Comparison of ENCODE assay signal across 9 mouse cellular contexts in the genomic region with DNA sequence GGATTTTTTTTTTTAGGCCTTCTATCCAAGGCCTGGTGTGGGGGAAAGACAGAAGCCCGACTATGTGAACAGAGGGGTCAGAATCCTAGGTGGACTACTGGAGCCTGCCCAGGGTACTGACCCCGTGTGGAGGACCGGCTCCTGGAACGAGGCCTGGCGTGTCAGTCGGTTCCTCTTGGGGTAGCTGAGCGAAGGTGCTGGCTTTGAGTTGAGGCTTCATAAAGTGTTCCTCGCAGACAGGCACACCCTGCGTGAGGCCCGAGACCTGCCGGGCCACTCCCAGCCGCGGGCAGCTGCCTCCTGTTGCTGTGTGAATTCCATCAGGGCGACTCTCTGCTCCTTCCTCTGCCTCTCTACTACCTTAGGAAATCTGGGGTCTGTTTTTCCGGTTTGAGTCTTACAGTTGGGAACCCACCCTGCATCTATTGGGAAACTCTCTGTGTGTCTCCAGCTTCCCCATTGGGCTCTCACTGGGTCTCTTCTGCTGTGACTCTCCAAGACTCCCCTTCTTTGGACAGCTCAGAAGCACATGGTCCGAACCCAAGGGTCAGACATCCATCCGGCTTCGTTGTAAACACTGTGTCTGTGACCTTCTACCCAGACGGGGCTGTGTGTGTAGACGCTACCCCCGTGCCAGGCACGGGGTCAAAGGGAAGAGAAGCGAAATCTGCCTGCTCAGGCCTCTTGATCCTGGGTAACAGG. TPM values are rescaled to one million over a fixed set of nuclear protein-coding genes. Genes with fewer than 3 reads are reported as not detected.
DNase-seq lines count a peak whose midpoint lies in the region; ATAC-seq and TF ChIP-seq lines count a peak whose summit lies in the region.
"Had no signal": no experiment of that assay in that cellular context is flagged by ENCODE, and none has a peak within 500 bp of the region (broad histone marks: within the 10 kb centered on the region; RNA-seq: fewer than 3 reads in every experiment).

No protein-coding gene starts in this region.

- 60% methylated on average over 23 of the region's 23 CpGs for WGBS in heart, embryonic 13.5 days
- WGBS in heart, adult 2 months = 78% methylated on average over 23 of the region's 23 CpGs
- WGBS in embryonic facial prominence, embryonic 15.5 days = 64% methylated on average over 23 of the region's 23 CpGs
- 28% methylated on average over 23 of the region's 23 CpGs for WGBS in macrophage (ENCODE audit: missing documents)

- no peaks in the 10 kb centered on the region for H3K9me3 ChIP-seq in heart, embryonic 13.5 days
- no peaks in the 10 kb centered on the region for H3K9me3 ChIP-seq in embryonic facial prominence, embryonic 15.5 days (replicated peaks)

- TF ChIP-seq EP300 in heart, adult 2 months (IDR thresholded peaks at IDR 0.05; ENCODE audit: insufficient read depth, low read depth, low read length) = no peak

- 0 out of 2 replicates have a peak overlapping the region, but pooled peaks have one; percentile 10 for H3K9ac ChIP-seq in heart, embryonic 13.5 days
- H3K9ac ChIP-seq in heart, adult 2 months (ENCODE audit: low read depth, low read length) = no peak overlapping the region
- no peak overlapping the region for H3K9ac ChIP-seq in embryonic facial prominence, embryonic 15.5 days

- no peaks in the 10 kb centered on the region for H3K79me2 ChIP-seq in heart, adult 2 months (replicated peaks; ENCODE audit: control insufficient read depth, insufficient read depth, low read length)
- H3K79me2 ChIP-seq in macrophage (ENCODE audit: inconsistent target) = peaks cover 72% of the 10 kb centered on the region

- DNase-seq in heart, adult 2 months = no peak
- peak; percentile 17 to 37 for DNase-seq in kidney, postnatal 4 days
- DNase-seq in neural tube, embryonic 10.5 days (ENCODE audit: extremely low spot score, low spot score) = no peak
- no peak for DNase-seq in right cerebral cortex, adult 2 months (ENCODE audit: low spot score in 2 of 2)
- no peak for DNase-seq in gastrocnemius, postnatal 25 days
- DNase-seq: adrenal gland, postnatal 25 days had no signal

- no peak overlapping the region for H3K4me3 ChIP-seq in heart, embryonic 13.5 days
- H3K4me3 ChIP-seq in heart, adult 2 months = no peak overlapping the region
- no peak overlapping the region for H3K4me3 ChIP-seq in embryonic facial prominence, embryonic 15.5 days (replicated peaks)
- H3K4me3 ChIP-seq in macrophage (ENCODE audit: inconsistent target) = no peak overlapping the region

- intact Hi-C loops in heart, adult 2 months (cut with DNase I) = no loop called here

- no peak for ATAC-seq in heart, embryonic 13.5 days (ENCODE audit: extremely low read depth, insufficient number of reproducible peaks, low FRiP score, low TSS enrichment)
- ATAC-seq in embryonic facial prominence, embryonic 15.5 days (ENCODE audit: insufficient number of reproducible peaks, low FRiP score, low TSS enrichment, low read depth) = no peak

- peaks cover 8% of the 10 kb centered on the region; the same call in 1 of the 2 replicates for H3K36me3 ChIP-seq in heart, embryonic 13.5 days
- H3K36me3 ChIP-seq in heart, adult 2 months (ENCODE audit: control insufficient read depth, insufficient read depth, low read length) = no peaks in the 10 kb centered on the region
- H3K36me3 ChIP-seq in embryonic facial prominence, embryonic 15.5 days = no peaks in the 10 kb centered on the region
- peaks cover 24% of the 10 kb centered on the region; the same call in 1 of the 2 replicates for H3K36me3 ChIP-seq in macrophage (ENCODE audit: inconsistent target)

- H3K4me1 ChIP-seq in heart, embryonic 13.5 days = 0 out of 2 replicates have a peak, but pooled peaks cover 9% of the 10 kb centered on the region
- no peaks in the 10 kb centered on the region for H3K4me1 ChIP-seq in heart, adult 2 months (ENCODE audit: control insufficient read depth, insufficient read depth, low read length)
- peaks cover 31% of the 10 kb centered on the region for H3K4me1 ChIP-seq in embryonic facial prominence, embryonic 15.5 days

- no peak overlapping the region for H3K27ac ChIP-seq in heart, embryonic 13.5 days (replicated peaks)
- no peak overlapping the region for H3K27ac ChIP-seq in heart, adult 2 months
- peak overlapping the region; percentile 79 for H3K27ac ChIP-seq in embryonic facial prominence, embryonic 15.5 days (replicated peaks)
- H3K27ac ChIP-seq in macrophage = peak overlapping the region; percentile 71

- H3K27me3 ChIP-seq in heart, embryonic 13.5 days (replicated peaks) = peaks cover 4% of the 10 kb centered on the region; the same call in 1 of the 2 replicates
- H3K27me3 ChIP-seq in heart, adult 2 months (ENCODE audit: control insufficient read depth, insufficient read depth, low read length) = no peaks in the 10 kb centered on the region
- no peaks in the 10 kb centered on the region for H3K27me3 ChIP-seq in embryonic facial prominence, embryonic 15.5 days

- TF ChIP-seq POLR2A in heart, adult 2 months (IDR thresholded peaks at IDR 0.05; ENCODE audit: insufficient read depth, low read depth, low read length) = no peak

- no peak overlapping the region for H3K4me2 ChIP-seq in heart, embryonic 13.5 days
- H3K4me2 ChIP-seq in embryonic facial prominence, embryonic 15.5 days (replicated peaks) = no peak overlapping the region; the same call in 1 of the 2 replicates

- TF ChIP-seq CTCF in heart, adult 2 months (IDR thresholded peaks at IDR 0.05) = no peak

RNA-seq across cellular contexts. Expression of gene Gpr157, which starts 26.5 kb away (rescaled TPM):
- 2.6 and 2.7 TPM in 2 replicates for polyA plus RNA-seq in heart, embryonic 13.5 days (2015; fragmentation: Nextera tagmentation; extraction: Ambion mirVana)
- total RNA-seq in heart, adult 2 months (2021) = 10 to 100 TPM; 34.2 to 42.4 TPM
- 21.8 and 29.2 TPM in 2 replicates for polyA plus RNA-seq in heart, adult 2 months (2012; rRNA removed)
- 1.5 and 1.7 TPM in 2 replicates for polyA plus RNA-seq in embryonic facial prominence, embryonic 15.5 days (2015; fragmentation: Nextera tagmentation; extraction: Ambion mirVana)
- total RNA-seq in macrophage (2018; cell fraction: chromatin; rRNA removed) = 10 to 100 TPM in 12 of 26 experiments, 1 to 10 TPM in 14; 2.1 to 31.4 (median 9.7) TPM
- 10 to 100 TPM in 24 of 26 experiments, 1 to 10 TPM in 2; 7.8 to 45.0 (median 25.9) TPM for total RNA-seq in macrophage (2018; cell fraction: cytosol; rRNA removed)
- total RNA-seq in macrophage (2018; cell fraction: nucleus; rRNA removed) = 10 to 100 TPM in 23 of 26 experiments, 1 to 10 TPM in 3; 4.7 to 51.1 (median 21.1) TPM
- polyA plus RNA-seq in macrophage (2018) = 14.0 to 24.4 TPM (median 22.6 TPM) in 3 replicates
- 10 to 100 TPM; 22.8 to 35.7 TPM for total RNA-seq in gastrocnemius, postnatal 25 days (2021)

RNA-seq across cellular contexts. Expression of gene H6pd, which starts 51.8 kb away (rescaled TPM):
- 10.2 and 10.6 TPM in 2 replicates for polyA plus RNA-seq in heart, embryonic 13.5 days (2015; fragmentation: Nextera tagmentation; extraction: Ambion mirVana)
- total RNA-seq in heart, adult 2 months (2021) = 10 to 100 TPM; 39.0 to 44.2 TPM
- 27.4 and 29.5 TPM in 2 replicates for polyA plus RNA-seq in heart, adult 2 months (2012; rRNA removed)
- polyA plus RNA-seq in embryonic facial prominence, embryonic 15.5 days (2015; fragmentation: Nextera tagmentation; extraction: Ambion mirVana) = 12.1 and 12.2 TPM in 2 replicates
- total RNA-seq in macrophage (2018; cell fraction: chromatin; rRNA removed) = 10 to 100 TPM in 10 of 26 experiments, 1 to 10 TPM in 16; 1.4 to 23.8 (median 6.3) TPM
- total RNA-seq in macrophage (2018; cell fraction: cytosol; rRNA removed) = 10 to 100 TPM; 11.4 to 32.2 (median 18.9) TPM
- total RNA-seq in macrophage (2018; cell fraction: nucleus; rRNA removed) = 10 to 100 TPM in 25 of 26 experiments, 1 to 10 TPM in 1; 7.6 to 43.4 (median 25.0) TPM
- 19.3 to 30.3 TPM (median 22.0 TPM) in 3 replicates for polyA plus RNA-seq in macrophage (2018)
- 10 to 100 TPM; 43.2 to 49.2 TPM for total RNA-seq in gastrocnemius, postnatal 25 days (2021)

RNA-seq across cellular contexts. Expression of gene Slc2a5, which starts 58.5 kb away (rescaled TPM):
- polyA plus RNA-seq in heart, embryonic 13.5 days (2015; fragmentation: Nextera tagmentation; extraction: Ambion mirVana) = 1.1 and 1.9 TPM in 2 replicates
- total RNA-seq in heart, adult 2 months (2021) = under 1 TPM in 1 of 2 experiments, not detected in 1; 0.09 TPM
- polyA plus RNA-seq in heart, adult 2 months (2012; rRNA removed) = 1.4 and 1.8 TPM in 2 replicates
- polyA plus RNA-seq in embryonic facial prominence, embryonic 15.5 days (2015; fragmentation: Nextera tagmentation; extraction: Ambion mirVana) = 1.7 and 2.2 TPM in 2 replicates
- total RNA-seq in macrophage (2018; cell fraction: chromatin; rRNA removed) = 1 to 10 TPM in 2 of 26 experiments, under 1 TPM in 8, not detected in 16; 0.26 to 1.3 (median 0.80) TPM
- total RNA-seq in macrophage (2018; cell fraction: cytosol; rRNA removed) = under 1 TPM in 18 of 26 experiments, not detected in 8; 0.04 to 0.61 (median 0.09) TPM
- 1 to 10 TPM in 3 of 26 experiments, under 1 TPM in 13, not detected in 10; 0.24 to 1.2 (median 0.50) TPM for total RNA-seq in macrophage (2018; cell fraction: nucleus; rRNA removed)
- 0.06 TPM in 1 of 3 replicates, not detected in the others for polyA plus RNA-seq in macrophage (2018)
- total RNA-seq in gastrocnemius, postnatal 25 days (2021) = under 1 TPM in 1 of 2 experiments, not detected in 1; 0.54 TPM

Comparison
In these comparisons a context has a peak if more than half of its experiments do, and no peak if none do; other contexts are left out.
1. H3K27ac ChIP-seq: peak in embryonic facial prominence, embryonic 15.5 days (single experiment) and macrophage (single experiment); none in heart, embryonic 13.5 days (single experiment) and heart, adult 2 months (single experiment).
2. DNase-seq: peak in kidney, postnatal 4 days (2 of 2); none in heart, adult 2 months (0 of 2), neural tube, embryonic 10.5 days (single experiment), right cerebral cortex, adult 2 months (0 of 2) and gastrocnemius, postnatal 25 days (single experiment).